Mouse (Mus musculus) testis, adult 2 months (tissue): ENCODE results near the gene Sdr9c7.

Experiments used
- CTCF ChIP-seq: fragments of 200-500 bp; IDR thresholded peaks from 2 replicates; pipeline ENCODE4 v1.5.1; 2012; ENCODE audit warnings: low read depth, mild to moderate bottlenecking, inconsistent platforms, low read length, moderate library complexity; ENCODE audit not compliant: control insufficient read depth, insufficient read depth, insufficient replicate concordance
- POLR2A ChIP-seq: fragments of 200-500 bp; IDR thresholded peaks from 2 replicates; pipeline ENCODE4 v1.6.1; 2012; ENCODE audit warnings: low read depth, mild to moderate bottlenecking, inconsistent platforms, low read length, moderate library complexity; ENCODE audit not compliant: control insufficient read depth

GRCm38 (mm10) chr10:127901751-127902150 is 3.4 kb downstream of the Sdr9c7 start:
- TF ChIP-seq CTCF (no peak), POLR2A (no peak)
